Mouse (Mus musculus): Measurements from ENCODE around the gene Fgd4. TPM values are rescaled to one million over a fixed set of nuclear protein-coding genes. Genes with fewer than 3 reads are reported as not detected.
A peak's percentile ranks its signal among the peaks of the same experiment; 100 is the strongest.
"Not testable (repeated sequence)": the region's sequence is repeated elsewhere in the genome, so short reads cannot be mapped to it uniquely, and the experiment has no call there.

Fgd4 gene
- polyA plus RNA-seq, 1 experiment from 2014 or later: 6.5 TPM

DNA sequence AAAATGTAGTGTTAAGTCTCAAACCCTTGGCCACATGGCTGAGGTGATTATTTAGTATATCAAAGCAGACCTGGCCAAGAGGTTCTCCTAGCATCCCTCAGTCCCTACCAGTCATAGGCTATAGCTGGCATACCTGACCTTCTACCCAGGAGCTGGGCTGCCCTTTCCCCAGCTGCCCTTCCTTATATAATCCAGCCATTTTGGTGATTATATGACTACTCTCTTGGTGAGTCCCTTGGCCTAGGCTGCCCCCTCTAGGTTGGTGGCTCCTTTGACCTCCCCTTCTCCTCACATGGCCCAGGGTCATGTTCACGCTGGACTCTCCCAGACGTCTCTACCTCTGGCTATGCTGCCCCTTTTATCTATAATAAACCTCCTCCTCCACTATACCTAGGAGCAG, 65.1 kb downstream of the Fgd4 start:
- Histone ChIP-seq H3K4me1 (no peaks in the 10 kb centered on the region), H3K4me3 (no peak overlapping the region), H3K27me3 (no peaks in the 10 kb centered on the region), H3K36me3 (no peaks in the 10 kb centered on the region), H3K9ac (no peak overlapping the region), H3K9me3 (no peaks in the 10 kb centered on the region), H3K4me2 (no peak overlapping the region), H3K27ac (no peak overlapping the region)
- ATAC-seq (ENCODE audit: insufficient number of reproducible peaks, low FRiP score, low TSS enrichment, low read depth): no peak
- WGBS: 65% methylated on average over 2 of the region's 2 CpGs

DNA sequence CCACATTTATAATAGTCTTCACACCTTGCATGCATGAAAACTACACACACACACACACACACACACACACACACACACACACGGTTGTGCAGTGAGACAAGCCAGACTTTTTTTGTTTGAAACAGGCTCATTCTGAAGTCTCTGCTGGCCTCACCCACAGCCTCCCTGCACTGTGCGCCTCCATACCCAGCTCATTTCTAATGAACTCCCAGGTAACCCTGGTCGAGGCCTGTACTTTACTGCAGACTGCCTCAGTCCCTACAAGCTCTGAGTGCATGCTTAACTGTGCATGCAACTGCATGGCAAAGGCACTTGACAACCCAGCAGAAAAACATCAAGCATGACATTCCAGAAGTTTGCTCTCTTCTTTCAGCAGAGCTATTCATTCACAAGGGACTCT, 72.3 kb downstream of the Fgd4 start:
- H3K9me3 ChIP-seq: no peaks in the 10 kb centered on the region
- no peak overlapping the region for H3K9ac ChIP-seq
- H3K36me3 ChIP-seq: no peaks in the 10 kb centered on the region
- peaks cover 3% of the 10 kb centered on the region for H3K4me1 ChIP-seq
- H3K27me3 ChIP-seq: no peaks in the 10 kb centered on the region
- ATAC-seq (ENCODE audit: insufficient number of reproducible peaks, low FRiP score, low TSS enrichment, low read depth): no peak
- H3K4me2 ChIP-seq: no peak overlapping the region
- no peak overlapping the region for H3K4me3 ChIP-seq
- 66% methylated on average over 3 of the region's 3 CpGs for WGBS
- H3K27ac ChIP-seq: no peak overlapping the region

DNA sequence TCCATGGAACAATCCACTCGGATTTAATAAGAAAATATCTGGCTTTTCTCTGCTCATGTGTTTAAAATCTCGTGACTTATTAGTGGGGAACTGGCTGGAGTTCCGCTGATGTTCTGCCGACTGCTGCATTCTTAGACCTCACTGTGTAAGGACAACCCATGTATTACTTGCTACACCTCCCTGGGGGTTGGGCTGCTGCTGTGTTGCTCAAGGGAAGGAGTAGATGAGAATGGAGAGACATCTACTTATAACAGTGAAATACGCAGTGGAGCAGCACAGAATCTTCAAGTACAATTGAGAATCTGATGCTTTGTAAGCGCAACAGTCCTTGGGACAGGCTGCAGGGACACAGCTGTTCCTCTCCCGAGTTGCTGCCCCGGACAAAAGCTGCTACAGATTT, 73.1 kb downstream of the Fgd4 start:
- H3K4me2 ChIP-seq: 0 out of 2 replicates have a peak overlapping the region, but pooled peaks have one; percentile 7
- peak overlapping the region; percentile 34 for H3K27ac ChIP-seq

DNA sequence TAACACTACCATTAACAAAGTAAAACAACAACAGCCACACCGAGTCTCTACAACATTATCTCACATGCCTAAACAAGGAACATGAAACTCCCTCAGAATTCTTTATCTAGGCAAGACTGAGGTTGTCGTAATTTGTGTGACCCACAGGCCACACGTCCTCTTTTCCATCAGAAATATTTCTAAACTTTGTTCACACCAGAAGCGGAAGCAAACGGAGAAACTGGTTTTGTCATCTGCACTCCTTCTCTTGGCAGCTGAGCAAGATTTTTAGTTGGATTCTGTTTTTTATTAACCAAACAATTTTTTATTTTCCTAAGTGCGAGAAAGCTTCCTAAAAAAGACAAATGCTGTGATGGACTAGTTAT, 73.6 kb downstream of the Fgd4 start:
- Histone ChIP-seq H3K4me2 (no peak overlapping the region), H3K27me3 (no peaks in the 10 kb centered on the region), H3K27ac (peak overlapping the region; percentile 34; the same call in 1 of the 2 replicates), H3K36me3 (no peaks in the 10 kb centered on the region), H3K4me1 (peaks cover 3% of the 10 kb centered on the region), H3K9me3 (no peaks in the 10 kb centered on the region), H3K4me3 (no peak overlapping the region), H3K9ac (no peak overlapping the region)
- WGBS: 36% methylated on average over 6 of the region's 6 CpGs
- ATAC-seq (ENCODE audit: insufficient number of reproducible peaks, low FRiP score, low TSS enrichment, low read depth): no peak

More for the DNA sequence above, 73.1 kb downstream of the Fgd4 start:
- H3K27me3 ChIP-seq: no peaks in the 10 kb centered on the region
- H3K36me3 ChIP-seq: no peaks in the 10 kb centered on the region
- no peak for ATAC-seq (ENCODE audit: insufficient number of reproducible peaks, low FRiP score, low TSS enrichment, low read depth)
- H3K9ac ChIP-seq: no peak overlapping the region
- 45% methylated on average over 8 of the region's 8 CpGs for WGBS
- peaks cover 3% of the 10 kb centered on the region for H3K4me1 ChIP-seq
- H3K9me3 ChIP-seq: no peaks in the 10 kb centered on the region
- no peak overlapping the region for H3K4me3 ChIP-seq

DNA sequence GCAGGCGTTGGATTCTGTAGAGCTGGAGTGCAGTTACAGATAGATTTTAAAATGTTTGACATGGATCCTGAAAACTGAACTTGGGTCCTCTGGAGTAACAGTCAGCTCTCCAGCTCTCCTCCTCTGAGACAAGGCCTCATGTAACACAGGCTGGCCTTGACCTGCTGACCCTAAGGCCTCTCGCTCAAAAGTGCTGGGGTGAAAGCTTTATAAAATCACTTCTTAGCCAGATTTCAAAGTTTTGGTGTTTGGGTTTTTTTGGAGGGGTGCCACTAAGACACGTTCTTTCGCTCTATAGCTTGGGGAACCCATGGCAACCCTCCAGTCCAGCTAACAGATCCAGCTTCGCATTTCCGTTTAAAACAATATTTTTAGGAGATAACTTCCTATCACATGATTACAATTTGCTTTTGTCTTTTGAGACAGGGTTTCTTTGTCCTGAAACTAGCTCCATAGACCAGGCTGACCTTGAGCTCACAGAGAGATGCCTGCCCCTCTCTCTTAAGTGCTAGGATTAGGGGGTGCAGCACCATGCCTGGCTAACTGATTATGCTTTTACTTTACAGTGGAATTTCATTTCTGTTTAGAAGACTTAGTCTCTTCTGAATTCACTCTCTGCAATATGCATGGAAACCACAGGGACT, 74.1 kb downstream of the Fgd4 start:
- Histone ChIP-seq H3K27me3 (no peaks in the 10 kb centered on the region), H3K9ac (no peak overlapping the region), H3K27ac (0 out of 2 replicates have a peak overlapping the region, but pooled peaks have one; percentile 34), H3K36me3 (no peaks in the 10 kb centered on the region), H3K4me3 (no peak overlapping the region), H3K9me3 (no peaks in the 10 kb centered on the region), H3K4me1 (peaks cover 3% of the 10 kb centered on the region), H3K4me2 (no peak overlapping the region)
- WGBS: 66% methylated on average over 6 of the region's 6 CpGs
- no peak for ATAC-seq (ENCODE audit: insufficient number of reproducible peaks, low FRiP score, low TSS enrichment, low read depth)

DNA sequence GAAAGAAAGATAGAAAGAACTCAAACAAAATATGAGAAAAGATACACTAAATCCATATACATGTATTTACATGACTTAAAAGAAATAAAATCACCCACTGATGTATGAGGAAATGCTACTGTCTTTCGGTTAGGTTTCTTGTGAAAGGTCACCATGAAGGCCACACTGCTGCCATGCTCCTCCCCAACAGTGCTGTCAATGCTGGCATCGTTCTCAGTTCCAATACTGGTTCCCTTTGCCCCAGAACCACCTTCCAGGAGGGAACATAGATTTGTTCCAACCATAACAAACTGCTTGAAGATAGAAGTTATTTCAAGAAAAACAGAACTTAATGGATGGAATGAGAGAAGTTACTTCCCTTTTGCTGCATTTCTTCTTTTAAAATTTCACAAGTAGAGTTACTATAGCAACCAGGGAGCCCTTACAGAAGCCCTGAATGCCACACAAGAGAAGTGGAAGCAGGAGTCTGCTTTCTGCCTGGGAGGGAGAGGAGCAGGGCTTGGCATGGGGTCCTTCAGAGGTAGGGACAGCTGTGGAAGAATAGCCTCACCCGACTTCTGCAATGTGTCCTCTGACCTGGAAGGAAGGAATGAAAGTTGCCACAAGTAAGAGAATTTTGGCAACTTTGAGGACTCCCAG, 75.0 kb downstream of the Fgd4 start:
- WGBS: 66% methylated on average over 3 of the region's 3 CpGs
- no peaks in the 10 kb centered on the region for H3K36me3 ChIP-seq
- H3K9me3 ChIP-seq: no peaks in the 10 kb centered on the region
- no peak for ATAC-seq (ENCODE audit: insufficient number of reproducible peaks, low FRiP score, low TSS enrichment, low read depth)
- H3K27ac ChIP-seq: no peak overlapping the region
- no peak overlapping the region for H3K9ac ChIP-seq
- H3K4me3 ChIP-seq: no peak overlapping the region
- H3K4me1 ChIP-seq: peaks cover 3% of the 10 kb centered on the region
- H3K27me3 ChIP-seq: no peaks in the 10 kb centered on the region
- H3K4me2 ChIP-seq: no peak overlapping the region

DNA sequence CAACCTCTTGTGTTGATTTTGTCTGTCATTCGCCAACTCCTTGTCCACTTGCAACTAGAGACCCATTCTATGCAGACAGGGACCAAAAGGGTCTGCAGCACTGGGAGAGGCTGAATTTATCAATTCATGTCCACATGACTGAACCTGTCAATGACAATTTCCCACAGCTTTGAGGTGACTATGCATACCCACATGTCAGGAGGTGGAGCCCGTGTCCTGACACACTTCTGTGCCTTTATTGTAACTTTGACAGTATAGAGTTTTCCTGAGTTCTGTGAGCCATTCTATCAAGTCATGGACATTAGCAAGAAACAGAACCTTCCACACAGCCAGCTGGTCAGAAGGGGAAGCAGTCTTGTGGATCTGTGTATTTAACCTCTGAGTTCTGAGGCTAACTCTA, 76.7 kb downstream of the Fgd4 start:
- Histone ChIP-seq H3K27me3 (no peaks in the 10 kb centered on the region), H3K9ac (no peak overlapping the region), H3K36me3 (no peaks in the 10 kb centered on the region), H3K4me1 (peaks cover 3% of the 10 kb centered on the region), H3K27ac (no peak overlapping the region), H3K4me3 (no peak overlapping the region), H3K9me3 (no peaks in the 10 kb centered on the region), H3K4me2 (no peak overlapping the region)
- 87% methylated on average over 2 of the region's 2 CpGs for WGBS
- no peak for ATAC-seq (ENCODE audit: insufficient number of reproducible peaks, low FRiP score, low TSS enrichment, low read depth)

DNA sequence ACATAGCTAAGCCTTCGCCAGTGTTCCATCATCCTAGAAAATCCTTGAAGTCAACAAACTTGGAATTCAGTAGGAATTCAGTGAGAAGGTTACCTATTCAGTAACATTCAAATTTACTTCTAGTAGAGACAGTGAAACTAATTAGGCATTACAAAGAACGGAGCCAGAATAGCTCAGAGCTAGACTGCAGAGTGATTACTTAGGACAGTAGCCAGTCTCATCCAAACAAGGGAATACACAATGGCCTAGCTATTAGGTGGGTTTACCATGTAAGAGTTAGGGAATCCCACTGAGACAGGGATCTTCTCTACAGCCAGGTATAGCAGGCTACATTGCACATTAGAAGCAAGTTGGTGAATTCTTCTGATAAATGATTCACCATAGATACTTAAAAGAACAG, 77.5 kb downstream of the Fgd4 start:
- not testable (repeated sequence) for H3K9ac ChIP-seq; H3K27me3 ChIP-seq; H3K4me2 ChIP-seq; H3K4me1 ChIP-seq; H3K9me3 ChIP-seq; ATAC-seq (ENCODE audit: insufficient number of reproducible peaks, low FRiP score, low TSS enrichment, low read depth); H3K4me3 ChIP-seq; H3K36me3 ChIP-seq; H3K27ac ChIP-seq
- WGBS: 76% methylated on average over 2 of the region's 2 CpGs

DNA sequence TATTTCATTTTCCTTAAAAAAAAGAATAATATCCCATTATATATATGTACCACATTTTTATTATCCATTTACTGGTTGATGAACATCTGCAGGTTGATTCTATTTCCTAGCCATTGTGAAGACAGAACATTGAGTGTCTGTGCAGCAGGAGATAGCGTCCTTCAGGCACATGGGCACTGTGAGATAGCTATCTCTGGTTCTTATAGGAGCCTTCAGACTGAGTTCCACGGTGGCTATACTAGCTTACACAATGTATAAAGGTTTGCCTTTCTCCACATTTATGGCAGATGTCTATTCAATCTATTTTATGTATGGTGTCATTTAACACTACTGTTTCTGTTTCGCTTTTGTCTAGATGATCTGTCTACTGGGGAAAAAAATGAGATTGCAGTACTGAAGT, 98.9 kb downstream of the Fgd4 start:
- H3K36me3 ChIP-seq: no peaks in the 10 kb centered on the region
- no peaks in the 10 kb centered on the region for H3K27me3 ChIP-seq
- H3K4me2 ChIP-seq: no peak overlapping the region
- H3K27ac ChIP-seq: no peak overlapping the region
- H3K4me3 ChIP-seq: no peak overlapping the region
- no peak for ATAC-seq (ENCODE audit: insufficient number of reproducible peaks, low FRiP score, low TSS enrichment, low read depth)
- H3K9me3 ChIP-seq: no peaks in the 10 kb centered on the region
- 88% methylated on average over 3 of the region's 3 CpGs for WGBS
- H3K9ac ChIP-seq: no peak overlapping the region
- H3K4me1 ChIP-seq: no peaks in the 10 kb centered on the region

DNA sequence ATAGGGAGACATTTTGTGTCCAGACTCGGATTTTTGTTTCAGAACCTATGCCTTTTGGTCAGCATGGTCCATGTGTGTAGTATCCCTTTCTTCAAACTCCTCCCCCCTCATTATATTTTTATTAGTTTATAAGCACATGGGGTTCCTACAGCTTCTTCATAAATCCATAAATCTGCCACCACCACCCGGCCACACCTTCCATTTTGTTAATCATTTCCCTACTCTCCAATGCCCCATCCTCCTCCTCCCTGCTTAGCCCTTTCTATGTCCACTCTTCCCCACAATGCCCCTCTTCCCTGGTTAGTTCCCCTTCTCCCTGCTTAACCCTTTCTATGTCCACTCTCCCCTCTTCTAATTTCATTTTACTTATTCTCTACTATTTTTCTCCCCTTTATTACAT, 99.4 kb downstream of the Fgd4 start:
- ATAC-seq (ENCODE audit: insufficient number of reproducible peaks, low FRiP score, low TSS enrichment, low read depth): no peak
- H3K9ac ChIP-seq: no peak overlapping the region
- no peaks in the 10 kb centered on the region for H3K4me1 ChIP-seq
- no peak overlapping the region for H3K4me3 ChIP-seq
- WGBS: 78% methylated on average over 2 of the region's 2 CpGs
- H3K27ac ChIP-seq: no peak overlapping the region
- no peak overlapping the region for H3K4me2 ChIP-seq
- no peaks in the 10 kb centered on the region for H3K36me3 ChIP-seq
- H3K27me3 ChIP-seq: no peaks in the 10 kb centered on the region
- H3K9me3 ChIP-seq: no peaks in the 10 kb centered on the region

DNA sequence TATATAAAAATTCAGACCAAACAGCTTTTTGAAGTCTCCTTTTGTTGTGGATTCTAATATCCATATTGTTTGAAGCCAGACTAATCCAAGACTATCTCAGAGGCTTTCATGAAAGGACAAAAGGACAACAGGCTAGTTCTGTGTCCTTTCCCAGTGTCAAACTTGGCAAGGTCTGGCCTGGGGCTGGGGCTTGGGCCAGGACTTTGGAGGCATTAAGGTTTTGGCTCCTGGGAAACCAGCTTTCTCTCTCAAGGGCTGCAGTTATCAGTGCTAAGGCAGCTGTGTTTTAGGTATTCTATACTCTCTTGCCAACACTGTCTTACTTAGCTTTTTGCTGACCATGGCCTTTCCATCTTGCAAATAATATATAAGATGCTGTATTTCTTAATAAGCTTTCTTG, 101.6 kb downstream of the Fgd4 start:
- H3K9me3 ChIP-seq: no peaks in the 10 kb centered on the region
- H3K4me2 ChIP-seq: no peak overlapping the region
- H3K27ac ChIP-seq: no peak overlapping the region
- no peak for ATAC-seq (ENCODE audit: insufficient number of reproducible peaks, low FRiP score, low TSS enrichment, low read depth)
- H3K36me3 ChIP-seq: no peaks in the 10 kb centered on the region
- H3K27me3 ChIP-seq: no peaks in the 10 kb centered on the region
- H3K4me1 ChIP-seq: no peaks in the 10 kb centered on the region
- H3K9ac ChIP-seq: no peak overlapping the region
- H3K4me3 ChIP-seq: no peak overlapping the region

DNA sequence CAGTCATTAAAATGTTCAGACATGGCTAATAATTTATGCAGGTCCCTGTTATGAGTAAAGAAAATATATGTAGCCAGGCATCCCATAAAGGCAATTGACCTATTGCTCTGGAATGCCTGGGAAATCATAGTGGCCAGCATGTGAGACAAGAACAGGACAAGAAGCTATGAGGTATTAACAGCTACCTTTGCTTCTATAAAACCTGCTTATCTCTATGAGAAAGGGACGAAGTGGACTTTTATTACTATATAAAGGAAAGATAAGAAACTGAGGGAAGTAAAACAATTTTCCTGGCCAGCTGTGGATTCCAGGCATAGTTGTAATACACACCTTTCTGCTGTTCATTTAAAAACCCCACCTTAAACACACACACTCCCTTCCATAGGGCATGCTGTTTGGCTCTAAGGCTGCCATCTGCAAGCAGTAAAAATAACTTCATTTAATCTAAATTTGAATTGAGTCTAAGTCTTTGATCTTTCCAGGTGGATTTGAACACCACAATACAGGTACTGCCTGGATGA, 114.8 kb downstream of the Fgd4 start:
- no peak overlapping the region for H3K4me3 ChIP-seq
- no peaks in the 10 kb centered on the region for H3K4me1 ChIP-seq
- no peaks in the 10 kb centered on the region for H3K36me3 ChIP-seq
- H3K9ac ChIP-seq: no peak overlapping the region
- no peak for ATAC-seq (ENCODE audit: insufficient number of reproducible peaks, low FRiP score, low TSS enrichment, low read depth)
- H3K27ac ChIP-seq: no peak overlapping the region
- WGBS: 47% methylated on average over 1 of the region's 1 CpGs
- H3K4me2 ChIP-seq: no peak overlapping the region
- no peaks in the 10 kb centered on the region for H3K27me3 ChIP-seq
- H3K9me3 ChIP-seq: no peaks in the 10 kb centered on the region
